Mouse (Mus musculus) right cerebral cortex, postnatal 36 days (tissue): ENCODE results near the gene Plxdc1.

ENCODE experiments used
- DNase-seq, 2 experiments: peaks; one replicate each; pipeline ENCODE4 v3.0.0; 2022; ENCODE audit warnings: low spot score in 2 of 2, mixed read lengths in 1 of 2

The Plxdc1 gene

DNA sequence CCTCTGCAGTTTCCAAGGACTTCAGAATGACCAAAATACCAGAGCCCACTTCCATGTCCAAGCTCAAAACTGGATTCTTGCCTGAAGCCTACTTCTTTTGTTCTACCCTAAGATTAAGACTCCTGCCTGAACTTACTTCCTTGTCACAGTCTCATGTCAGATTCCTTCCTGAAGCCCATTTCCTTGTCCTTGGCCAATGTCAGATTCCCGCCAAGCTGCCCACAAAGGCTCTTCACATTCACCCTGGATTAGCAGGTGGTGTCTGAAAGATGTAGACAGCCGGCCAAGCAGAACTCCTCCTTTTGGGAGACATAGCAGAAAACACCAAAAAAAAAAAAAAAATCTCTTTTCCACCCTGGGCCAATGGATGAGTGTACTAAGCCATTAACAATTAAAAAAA, 70.8 kb downstream of the Plxdc1 start:
- DNase-seq = no peak

DNA sequence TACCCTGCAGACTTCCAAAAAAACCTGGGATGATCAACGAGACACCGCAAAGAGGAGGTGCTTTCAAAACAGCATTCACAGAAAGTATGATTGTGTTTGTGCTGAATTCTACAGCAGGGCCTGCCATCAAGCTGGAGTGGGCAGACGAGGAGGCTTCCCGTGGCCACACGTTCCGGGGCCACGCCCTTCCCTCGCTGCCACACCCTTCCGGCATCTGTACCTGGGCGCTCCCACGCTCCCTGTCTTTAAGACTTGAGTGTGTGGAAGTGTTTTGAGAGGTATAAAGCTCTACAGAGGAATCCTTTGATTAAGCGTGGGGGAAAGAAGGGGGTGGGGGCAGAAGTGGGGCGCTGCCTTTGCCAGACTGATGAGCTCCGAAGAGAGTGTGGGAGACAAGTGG, 73.1 kb downstream of the Plxdc1 start:
- no peak for DNase-seq

DNA sequence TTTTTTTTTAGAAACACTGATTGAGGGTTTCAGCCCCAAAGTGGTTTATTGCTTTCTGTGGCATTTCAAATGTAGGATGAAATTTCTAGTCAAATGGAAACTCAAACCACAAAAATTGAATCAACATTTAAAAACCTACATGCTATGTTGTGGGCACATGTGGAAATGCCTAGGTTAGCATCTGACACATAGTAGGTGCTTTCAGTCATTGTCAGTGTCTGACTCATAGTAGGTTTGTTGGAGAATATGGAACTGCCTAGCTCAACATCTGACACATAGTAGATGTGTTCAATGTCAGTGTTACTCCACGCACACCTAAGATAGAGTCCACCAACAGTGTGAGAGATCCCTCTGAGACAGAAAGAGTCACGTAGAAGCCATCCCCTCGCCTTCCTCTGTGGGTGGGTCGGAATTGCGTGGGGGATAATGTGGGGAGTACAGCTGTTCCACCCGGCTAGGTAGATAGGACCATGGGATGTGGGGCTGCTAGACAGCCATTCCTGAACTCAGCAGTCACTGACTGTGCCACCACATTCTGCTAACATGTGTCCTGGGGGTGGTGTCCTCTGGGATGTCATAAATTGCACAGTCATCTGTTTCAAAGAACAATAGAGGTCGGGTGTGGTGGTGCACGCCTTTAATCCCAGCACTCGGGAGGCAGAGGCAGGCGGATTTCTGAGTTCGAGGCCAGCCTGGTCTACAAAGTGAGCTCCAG, 77.5 kb downstream of the Plxdc1 start:
- no peak for DNase-seq

DNA sequence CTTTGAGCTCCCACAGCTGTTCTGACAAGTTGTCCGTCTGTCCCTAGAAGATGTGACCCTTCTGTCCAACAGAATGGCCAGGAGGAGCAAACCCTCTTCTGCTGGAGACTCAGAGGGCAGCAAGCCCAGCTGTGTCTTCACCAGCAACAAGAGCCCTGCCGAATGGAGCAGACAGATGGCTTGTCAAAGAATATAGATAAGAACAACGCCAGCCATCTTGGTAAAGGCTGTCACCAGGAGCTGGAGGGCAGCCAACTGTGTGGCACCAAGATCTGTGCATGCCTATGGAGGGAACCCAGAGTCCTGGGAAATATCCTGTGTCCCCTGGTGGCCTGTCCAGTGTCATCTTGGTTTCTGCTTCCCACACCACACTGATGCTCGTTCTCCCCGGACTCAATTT, 78.3 kb downstream of the Plxdc1 start:
- DNase-seq = no peak

DNA sequence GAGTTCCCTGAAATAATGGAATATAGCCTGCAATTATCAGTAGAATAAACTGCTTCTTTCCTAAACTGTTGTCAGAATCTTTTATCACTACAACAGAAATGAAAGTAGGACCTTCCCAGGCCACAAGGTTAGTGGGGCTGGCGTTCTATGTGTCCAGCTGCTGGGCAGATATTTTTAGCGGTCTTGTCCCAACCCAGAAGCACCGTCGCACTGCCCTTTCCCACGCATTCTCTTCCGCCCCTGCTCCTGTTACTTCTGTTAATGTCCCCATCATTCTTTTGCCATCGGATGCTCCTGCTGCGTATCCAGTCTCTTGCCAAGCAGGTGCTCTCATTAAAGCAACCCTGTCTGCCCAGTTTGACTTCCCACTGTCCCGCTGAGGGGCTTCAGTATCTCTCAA, 79.3 kb downstream of the Plxdc1 start:
- DNase-seq = no peak

DNA sequence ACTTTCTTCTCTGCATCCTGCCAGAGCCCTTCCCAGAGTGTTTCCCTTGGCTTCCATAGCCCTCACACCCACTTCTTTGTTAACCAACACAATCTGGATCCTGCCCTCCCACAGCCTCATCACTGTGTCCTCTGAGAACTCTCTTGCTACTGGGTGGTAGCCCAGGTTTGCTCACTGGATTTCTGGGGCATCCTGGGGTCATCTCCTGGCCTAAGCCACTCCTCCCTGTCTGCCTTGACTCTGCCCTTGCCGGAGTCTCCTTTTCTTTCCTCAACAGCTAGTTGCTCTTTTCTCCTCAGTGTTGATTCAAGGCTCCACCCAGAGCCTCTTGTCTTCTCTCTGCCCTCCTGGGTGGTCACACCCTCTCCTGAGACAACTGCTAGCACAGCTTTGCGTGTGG, 80.3 kb downstream of the Plxdc1 start:
- DNase-seq = no peak

DNA sequence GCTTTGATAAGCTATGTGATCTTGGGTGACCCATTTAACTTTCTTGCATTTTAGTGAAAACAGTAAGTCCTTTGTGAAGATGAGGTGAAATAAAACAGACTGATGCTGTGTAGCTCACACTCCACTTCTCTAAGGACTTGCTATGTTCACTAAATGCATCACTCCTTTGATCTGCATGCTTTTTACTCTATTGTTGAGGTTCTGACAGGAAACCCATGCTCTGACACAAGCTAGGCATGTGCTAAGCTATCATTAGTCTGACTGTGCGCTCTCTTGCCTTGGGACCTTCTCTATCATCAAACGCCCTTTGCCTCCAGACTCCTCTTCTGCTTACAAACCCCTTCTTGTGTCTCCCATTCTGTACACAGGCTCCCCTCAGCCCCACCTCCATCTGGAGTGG, 80.7 kb downstream of the Plxdc1 start:
- no peak for DNase-seq

DNA sequence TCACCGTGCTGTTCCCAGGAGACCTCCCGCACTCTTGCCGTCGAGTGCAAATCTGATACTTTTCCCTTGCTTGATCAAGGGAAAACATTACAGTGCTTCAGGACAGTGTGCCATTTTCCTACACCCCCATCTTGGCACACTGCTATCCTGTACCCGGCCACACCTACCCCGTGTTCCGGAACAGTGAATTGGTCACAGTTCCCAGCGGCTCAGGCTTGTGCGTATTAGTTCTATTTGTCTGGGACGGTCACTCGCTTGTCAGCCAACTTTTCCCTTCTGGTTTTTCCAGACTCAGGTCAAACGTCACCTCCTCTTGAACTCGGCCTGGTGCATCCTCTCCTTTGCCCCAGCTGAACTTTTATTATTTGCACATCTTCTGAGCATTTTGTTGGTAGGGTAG, 81.4 kb downstream of the Plxdc1 start:
- no peak for DNase-seq

DNA sequence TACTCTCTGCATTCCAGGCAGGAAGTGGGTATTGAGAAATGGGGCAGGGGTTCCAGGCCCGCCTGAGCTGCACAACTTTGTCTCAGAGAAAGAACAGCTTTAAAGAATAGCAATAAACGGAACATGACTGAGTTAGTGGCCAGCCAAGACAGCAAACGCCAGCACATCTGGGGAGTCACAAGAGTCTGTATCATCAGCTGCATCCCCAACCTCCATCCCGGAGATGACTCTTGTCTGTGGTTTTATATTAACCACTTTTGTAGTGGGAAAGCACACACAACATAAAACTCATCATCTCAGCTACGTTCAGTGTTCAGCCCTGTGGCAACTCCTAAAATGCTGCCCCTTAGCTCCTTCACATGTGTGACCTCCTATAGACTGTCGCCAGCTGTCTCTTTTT, 84.4 kb downstream of the Plxdc1 start:
- no peak for DNase-seq

DNA sequence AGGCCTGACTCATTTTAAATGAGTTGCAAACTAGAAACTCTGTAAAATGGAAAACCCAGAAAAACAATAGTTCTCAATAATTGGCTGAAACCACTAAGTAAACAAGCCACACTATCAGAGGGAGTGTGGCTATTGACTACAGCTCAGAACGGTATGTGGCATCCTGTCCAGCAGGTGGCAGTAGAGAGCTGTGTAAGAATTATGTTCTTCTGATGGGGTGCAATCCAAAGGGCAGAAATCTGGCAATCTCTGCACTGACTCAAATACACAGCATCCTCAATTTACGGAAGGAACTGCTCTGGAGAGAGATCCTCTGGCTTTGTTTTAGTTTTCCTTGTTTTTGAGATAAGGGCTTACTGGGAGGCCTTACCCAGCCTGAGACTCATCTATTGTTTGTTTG, 86.4 kb downstream of the Plxdc1 start:
- DNase-seq = peak; percentile 62 to 69

DNA sequence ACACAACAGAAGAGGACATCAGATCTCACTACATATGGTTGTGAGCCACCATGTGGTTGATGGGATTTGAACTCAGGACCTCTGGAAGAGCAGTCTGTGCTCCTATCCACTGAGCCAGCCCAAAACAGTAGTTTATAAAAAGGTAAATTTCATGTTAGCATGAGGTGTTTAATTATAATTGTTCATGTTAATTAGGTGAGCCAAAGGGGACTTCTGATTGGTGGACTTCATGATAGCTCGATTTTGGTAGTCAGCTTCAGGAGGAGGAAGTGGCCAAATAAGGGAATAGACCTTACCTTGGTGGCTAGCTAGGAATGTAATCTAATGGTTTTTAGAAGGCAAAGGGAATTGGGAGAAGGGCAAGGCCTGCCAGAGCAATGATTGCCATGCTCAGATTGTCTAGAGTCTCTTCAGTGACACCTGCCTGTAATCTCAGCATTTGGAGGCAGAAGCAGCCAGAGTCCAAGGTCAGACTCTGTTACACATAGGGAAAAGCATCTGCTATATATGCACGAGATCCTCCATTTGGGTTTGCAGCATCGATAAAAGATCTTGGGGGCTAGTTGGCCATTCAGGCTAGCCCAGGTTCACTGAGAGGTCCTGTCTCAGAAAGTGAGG, 88.6 kb downstream of the Plxdc1 start:
- DNase-seq = no peak

DNA sequence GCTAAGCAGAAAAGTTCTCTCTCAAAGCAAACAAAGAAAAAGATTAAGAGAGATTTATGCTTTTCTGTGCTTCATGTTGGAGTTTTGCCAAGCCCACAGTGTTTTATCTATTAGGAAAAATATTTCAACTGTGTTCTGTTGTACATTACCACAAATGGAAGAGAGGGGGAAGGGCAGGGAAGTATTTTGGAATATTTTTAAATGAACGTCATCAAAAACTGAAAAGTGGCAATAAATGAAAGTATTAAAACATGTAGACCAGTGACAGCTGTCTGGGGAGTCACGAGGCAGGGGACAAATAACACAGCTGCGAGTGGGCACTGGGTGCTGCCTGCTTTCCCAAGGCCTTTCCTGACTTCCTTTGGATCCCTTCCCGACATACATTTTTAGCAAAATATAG, 89.6 kb downstream of the Plxdc1 start:
- no peak for DNase-seq

DNA sequence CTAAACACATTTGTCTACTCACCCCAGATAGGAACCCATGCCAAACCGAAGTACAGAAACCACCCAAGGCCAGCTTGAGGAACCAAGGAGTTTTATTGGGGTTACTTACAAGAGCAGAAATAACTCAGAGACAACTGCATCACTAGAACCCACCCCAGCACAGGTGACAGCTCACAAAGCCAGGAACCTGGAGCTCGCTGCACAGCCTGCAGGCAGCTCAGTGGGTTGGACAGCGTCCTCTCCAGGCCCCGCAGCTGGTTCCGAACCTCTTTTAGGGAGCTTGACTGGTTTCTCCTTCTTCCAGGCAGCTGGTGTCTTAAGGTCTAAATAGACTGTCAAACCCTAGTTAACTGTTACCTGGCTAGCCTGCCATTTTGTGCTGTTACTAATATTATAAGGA, 94.4 kb downstream of the Plxdc1 start:
- DNase-seq = no peak

DNA sequence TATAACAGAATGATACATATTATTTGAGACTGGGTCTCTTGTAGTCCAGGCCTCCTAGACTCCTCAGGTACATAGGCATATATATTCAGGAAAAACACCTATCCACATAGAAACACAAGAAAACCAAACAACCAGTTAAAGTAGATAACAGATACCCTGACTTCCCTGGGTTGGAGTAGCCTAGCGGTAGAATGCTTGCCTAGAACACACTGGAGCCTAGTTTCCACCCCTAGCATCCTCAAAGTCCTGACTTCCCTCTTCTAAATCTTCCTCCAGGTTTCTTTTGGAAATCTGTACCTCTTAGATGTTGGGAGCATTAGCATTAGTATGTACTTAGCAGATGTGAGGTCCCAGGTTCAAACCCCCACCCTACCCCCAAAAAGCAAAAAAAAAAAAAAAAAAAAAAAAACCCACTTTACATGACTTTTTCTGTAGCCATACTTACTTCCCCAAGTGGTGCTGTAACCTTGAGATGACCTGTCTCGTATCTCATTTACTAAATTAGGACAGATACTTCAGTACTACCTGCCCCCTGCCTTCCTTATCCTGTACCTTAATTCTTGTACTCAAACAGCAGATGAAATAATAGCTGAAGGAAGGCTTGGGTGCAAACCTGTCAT, 100.8 kb downstream of the Plxdc1 start:
- DNase-seq = no peak

DNA sequence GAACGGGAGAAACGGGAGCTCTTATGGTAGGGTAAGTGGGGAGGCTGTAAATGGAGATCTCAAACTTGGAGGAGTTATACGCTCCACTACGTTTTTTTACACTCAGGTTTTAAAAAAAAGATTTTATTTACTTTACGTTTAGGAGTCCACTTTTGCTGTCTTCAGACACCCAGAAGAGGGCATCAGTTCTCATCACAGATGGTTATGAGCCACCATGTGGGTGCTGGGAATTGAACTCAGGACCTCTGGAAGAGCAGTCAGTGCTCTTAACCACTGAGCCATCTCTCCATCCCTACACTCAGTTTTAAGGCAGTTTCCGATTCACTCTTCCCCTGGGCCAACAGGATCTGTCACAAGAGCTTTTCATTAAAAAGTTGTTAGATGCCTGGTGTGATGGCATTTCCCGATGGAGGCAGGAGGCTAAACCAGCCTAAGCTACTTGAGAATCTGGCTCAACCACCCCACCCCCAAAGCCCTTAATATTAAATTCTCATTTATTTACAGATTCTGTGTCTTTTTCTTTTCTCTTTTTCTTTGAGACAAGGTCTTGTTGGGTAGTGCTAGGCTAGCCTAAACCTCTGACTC, 101.6 kb downstream of the Plxdc1 start:
- DNase-seq = no peak

DNA sequence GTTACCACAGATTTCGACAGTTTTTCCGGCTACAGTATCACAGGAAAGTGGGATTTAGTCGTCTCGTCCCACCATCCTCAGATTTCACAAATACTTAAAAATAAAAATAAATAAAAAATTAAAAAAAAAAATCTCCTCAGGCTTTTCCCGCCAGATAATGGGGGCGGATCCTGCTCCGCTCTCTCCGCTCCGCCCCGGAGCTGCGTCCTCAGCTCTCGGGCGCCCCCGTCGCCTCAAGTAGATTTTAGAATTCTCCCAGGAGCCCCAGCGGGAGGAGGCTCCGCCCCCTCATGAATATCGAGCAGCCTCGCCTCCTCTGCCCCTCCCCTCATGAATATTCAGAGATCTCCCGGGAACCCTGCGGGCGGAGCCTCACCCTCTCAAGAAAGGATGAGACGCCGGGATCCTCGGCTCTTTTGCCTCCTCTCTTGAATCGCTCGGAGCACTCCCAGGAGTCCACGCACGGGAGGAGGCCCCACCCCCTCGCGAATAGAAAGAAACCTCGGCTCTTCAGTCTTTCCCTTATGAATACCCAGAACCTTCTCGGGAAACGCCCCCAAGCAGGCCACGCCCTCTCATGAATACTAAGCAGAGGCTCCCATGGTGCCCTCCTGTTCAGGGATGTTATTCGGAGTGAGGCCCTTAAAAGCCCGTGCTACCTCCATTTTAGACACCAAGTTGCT, 102.2 kb downstream of the Plxdc1 start, which contains the start of gene Fbxo47:
Gene Fbxo47 (minus strand): TSS at position 237 of the 683 bp plus-strand sequence.
- DNase-seq = peak; percentile 94 to 96

DNA sequence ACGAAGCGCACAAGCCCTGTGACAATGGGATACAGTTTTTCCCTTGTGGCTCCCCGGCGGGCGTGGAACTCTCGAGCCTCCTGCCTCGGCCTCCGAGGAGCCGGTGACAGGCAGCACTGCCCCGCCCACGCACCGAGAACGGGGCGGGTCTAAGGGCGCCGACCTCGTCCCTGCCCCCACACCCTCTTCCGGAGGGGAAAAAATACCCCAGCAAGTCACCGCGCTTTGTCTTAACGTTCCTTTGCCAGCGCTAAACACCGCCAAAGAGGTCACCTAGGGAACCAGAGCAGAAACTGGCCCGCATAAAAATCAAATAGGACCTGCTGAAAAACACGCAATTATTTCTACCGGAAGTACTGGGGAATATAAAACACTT, 102.7 kb downstream of the Plxdc1 start:
- DNase-seq = peak; percentile 45 to 52

DNA sequence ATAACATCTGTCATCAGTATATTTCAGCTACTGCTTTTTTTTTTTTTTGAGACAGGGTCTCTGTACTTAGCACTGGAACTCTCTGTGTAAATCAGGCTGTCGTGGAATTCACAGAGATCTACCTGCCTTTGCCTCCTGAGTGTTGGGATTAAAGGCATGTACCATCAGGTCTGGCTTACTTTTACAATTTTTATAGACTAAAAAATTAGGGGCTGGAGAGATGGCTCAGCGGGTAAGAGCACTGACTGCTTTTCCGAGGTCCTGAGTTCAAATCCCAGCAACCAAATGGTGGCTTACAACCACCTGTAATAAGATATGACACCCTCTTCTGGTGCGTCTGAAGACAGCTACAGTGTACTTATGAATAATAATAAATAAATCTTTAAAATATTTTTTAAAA, 105.9 kb downstream of the Plxdc1 start:
- DNase-seq = no peak

DNA sequence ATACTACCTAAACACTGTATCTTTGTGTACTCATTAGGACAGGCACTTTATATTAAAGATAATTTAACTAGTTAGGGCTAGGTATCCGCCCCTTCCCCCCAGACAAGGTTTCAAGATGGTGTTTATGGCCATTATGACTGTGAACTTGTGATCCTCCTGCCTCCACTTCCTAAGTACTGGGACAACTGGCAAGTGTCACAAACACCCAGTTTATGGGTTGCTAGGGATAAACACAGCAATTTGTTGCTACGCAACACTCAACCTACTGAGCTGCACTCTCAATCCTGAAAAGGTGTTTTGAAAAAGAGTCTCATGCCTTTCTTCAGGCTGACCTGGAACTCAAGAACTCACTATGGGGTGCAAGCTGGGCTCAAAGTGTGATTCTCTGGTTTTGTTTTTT, 108.9 kb downstream of the Plxdc1 start:
- DNase-seq = no peak

DNA sequence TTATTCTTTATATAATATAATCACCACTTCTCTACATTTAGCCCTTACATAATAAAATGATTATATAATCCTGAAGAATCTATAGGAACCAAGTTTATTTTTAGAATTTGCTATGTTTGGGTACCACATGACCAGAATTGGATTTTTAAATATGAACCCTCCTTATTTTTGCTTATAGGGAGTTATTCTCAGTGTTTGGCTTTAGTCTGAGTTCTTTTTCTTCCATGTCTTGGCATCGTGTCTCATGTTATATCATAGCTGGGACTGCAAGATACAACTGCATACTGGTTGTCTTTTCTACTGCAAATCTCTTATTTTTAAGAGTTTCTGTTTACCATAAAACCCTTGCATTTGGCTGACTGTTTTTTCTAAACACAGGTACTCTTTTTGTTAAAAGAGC, 111.8 kb downstream of the Plxdc1 start:
- no peak for DNase-seq
